Mouse (Mus musculus): ENCODE results near the gene Sys1. TPM values are rescaled to one million over a fixed set of nuclear protein-coding genes. Genes with fewer than 3 reads are reported as not detected.

Sys1 gene
- polyA plus RNA-seq, 1 experiment from 2014 or later: 64.2 TPM

DNA sequence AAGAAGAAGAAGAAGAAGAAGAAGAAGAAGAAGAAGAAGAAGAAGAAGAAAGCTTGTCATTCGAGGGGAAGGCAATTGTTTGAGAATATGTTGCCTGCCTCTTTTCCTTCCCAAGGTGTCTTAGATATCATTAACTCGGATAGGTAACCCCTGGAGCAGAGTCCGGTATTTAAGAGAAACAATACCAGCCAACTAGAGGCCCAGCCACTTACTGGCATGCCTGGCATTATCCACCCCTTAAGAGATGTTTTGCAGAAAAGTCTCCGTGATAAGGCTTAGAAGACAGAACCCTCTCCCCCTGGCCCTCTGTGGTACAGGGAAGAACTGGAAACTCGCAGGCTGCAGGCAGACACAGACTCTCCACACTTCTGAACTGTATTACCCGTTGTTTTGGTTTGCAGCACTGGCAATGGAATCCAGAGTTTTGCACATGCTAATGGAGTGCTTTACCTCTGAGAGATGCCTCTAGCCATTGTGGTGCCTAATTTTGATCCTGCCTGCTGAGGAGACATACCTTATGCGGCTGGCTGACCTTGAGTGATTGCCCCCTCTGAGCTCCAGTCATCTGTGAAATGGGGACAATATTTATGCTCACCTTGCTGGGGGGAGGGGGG lies 2.8 kb upstream of the Sys1 start:
- DNase-seq (ENCODE audit: low spot score) (no peak), ATAC-seq (ENCODE audit: insufficient read depth, low FRiP score, low TSS enrichment) (no peak)
- 73% methylated on average over 7 of the region's 7 CpGs for WGBS
- Histone ChIP-seq H3K4me1 (ENCODE audit: control insufficient read depth, insufficient read depth, low read length) (peaks cover 6% of the 10 kb centered on the region), H3K4me3 (ENCODE audit: low read depth, low read length) (no peak overlapping the region), H3K9ac (ENCODE audit: low read length) (no peak overlapping the region), H3K9me3 (ENCODE audit: control insufficient read depth, low read length) (no peaks in the 10 kb centered on the region), H3K27ac (ENCODE audit: low read depth, low read length) (no peak overlapping the region), H3K36me3 (ENCODE audit: control insufficient read depth, insufficient read depth, low read length) (no peaks in the 10 kb centered on the region), H3K27me3 (ENCODE audit: control insufficient read depth, insufficient read depth, low read length) (no peaks in the 10 kb centered on the region), H3K4me2 (ENCODE audit: low read depth) (no peak overlapping the region)

DNA sequence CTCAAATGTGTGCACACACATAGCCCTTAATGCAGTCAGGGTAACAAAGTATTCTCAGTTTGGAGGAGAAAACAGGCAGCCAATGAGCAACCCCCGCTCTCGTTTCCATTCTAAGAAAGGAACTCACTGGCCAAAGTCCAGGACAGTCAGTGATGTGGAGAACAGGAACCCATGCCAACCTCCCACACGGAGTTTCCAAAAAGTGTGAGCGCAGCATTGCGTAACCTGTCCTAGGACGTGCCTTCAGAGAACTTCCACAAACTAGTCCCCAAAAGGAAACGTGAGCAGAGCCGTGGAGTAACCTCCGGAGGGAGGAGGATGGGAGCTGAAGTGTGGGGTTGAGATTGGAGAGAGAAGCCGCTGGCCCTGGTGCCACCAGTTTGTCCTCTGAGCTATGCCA lies 1.9 kb upstream of the Sys1 start:
- Histone ChIP-seq H3K9me3 (ENCODE audit: control insufficient read depth, low read length) (no peaks in the 10 kb centered on the region), H3K9ac (ENCODE audit: low read length) (no peak overlapping the region), H3K27ac (ENCODE audit: low read depth, low read length) (no peak overlapping the region), H3K4me3 (ENCODE audit: low read depth, low read length) (no peak overlapping the region), H3K4me1 (ENCODE audit: control insufficient read depth, insufficient read depth, low read length) (peaks cover 6% of the 10 kb centered on the region), H3K4me2 (ENCODE audit: low read depth) (no peak overlapping the region), H3K36me3 (ENCODE audit: control insufficient read depth, insufficient read depth, low read length) (no peaks in the 10 kb centered on the region), H3K27me3 (ENCODE audit: control insufficient read depth, insufficient read depth, low read length) (no peaks in the 10 kb centered on the region)
- WGBS: 87% methylated on average over 10 of the region's 10 CpGs
- ATAC-seq (ENCODE audit: insufficient read depth, low FRiP score, low TSS enrichment) (no peak), DNase-seq (ENCODE audit: low spot score) (no peak)

GRCm38 (mm10) chr2:164455421-164456190 lies 1.2 kb upstream of the Sys1 start:
- Histone ChIP-seq H3K9me3 (ENCODE audit: control insufficient read depth, low read length) (no peaks in the 10 kb centered on the region), H3K36me3 (ENCODE audit: control insufficient read depth, insufficient read depth, low read length) (no peaks in the 10 kb centered on the region), H3K9ac (ENCODE audit: low read length) (no peak overlapping the region), H3K4me1 (ENCODE audit: control insufficient read depth, insufficient read depth, low read length) (peaks cover 6% of the 10 kb centered on the region), H3K4me3 (ENCODE audit: low read depth, low read length) (no peak overlapping the region), H3K4me2 (ENCODE audit: low read depth) (no peak overlapping the region), H3K27ac (ENCODE audit: low read depth, low read length) (no peak overlapping the region), H3K27me3 (ENCODE audit: control insufficient read depth, insufficient read depth, low read length) (no peaks in the 10 kb centered on the region)
- WGBS: 84% methylated on average over 6 of the region's 6 CpGs
- DNase-seq (ENCODE audit: low spot score): no peak
- no peak for ATAC-seq (ENCODE audit: insufficient read depth, low FRiP score, low TSS enrichment)

GRCm38 (mm10) chr2:164456413-164456812 lies 351 bp upstream of the Sys1 start:
- Histone ChIP-seq H3K9ac (ENCODE audit: low read length) (no peak overlapping the region), H3K27ac (ENCODE audit: low read depth, low read length) (no peak overlapping the region), H3K27me3 (ENCODE audit: control insufficient read depth, insufficient read depth, low read length) (no peaks in the 10 kb centered on the region), H3K36me3 (ENCODE audit: control insufficient read depth, insufficient read depth, low read length) (no peaks in the 10 kb centered on the region), H3K4me3 (ENCODE audit: low read depth, low read length) (no peak overlapping the region), H3K9me3 (ENCODE audit: control insufficient read depth, low read length) (no peaks in the 10 kb centered on the region), H3K4me2 (ENCODE audit: low read depth) (no peak overlapping the region), H3K4me1 (ENCODE audit: control insufficient read depth, insufficient read depth, low read length) (peaks cover 6% of the 10 kb centered on the region)
- ATAC-seq (ENCODE audit: insufficient read depth, low FRiP score, low TSS enrichment): no peak
- no peak for DNase-seq (ENCODE audit: low spot score)
- 70% methylated on average over 1 of the region's 1 CpGs for WGBS

- Histone ChIP-seq H3K4me2 (ENCODE audit: low read depth) (no peak overlapping the region), H3K36me3 (ENCODE audit: control insufficient read depth, insufficient read depth, low read length) (no peaks in the 10 kb centered on the region), H3K9me3 (ENCODE audit: control insufficient read depth, low read length) (no peaks in the 10 kb centered on the region), H3K4me3 (ENCODE audit: low read depth, low read length) (no peak overlapping the region), H3K9ac (ENCODE audit: low read length) (no peak overlapping the region), H3K4me1 (ENCODE audit: control insufficient read depth, insufficient read depth, low read length) (peaks cover 12% of the 10 kb centered on the region), H3K27me3 (ENCODE audit: control insufficient read depth, insufficient read depth, low read length) (no peaks in the 10 kb centered on the region), H3K27ac (ENCODE audit: low read depth, low read length) (no peak overlapping the region)
- WGBS: 64% methylated on average over 7 of the region's 7 CpGs
- ATAC-seq (ENCODE audit: insufficient read depth, low FRiP score, low TSS enrichment): no peak
- no peak for DNase-seq (ENCODE audit: low spot score)
Measured at GRCm38 (mm10) chr2:164457942-164458341, 1.2 kb downstream of the Sys1 start.

DNA sequence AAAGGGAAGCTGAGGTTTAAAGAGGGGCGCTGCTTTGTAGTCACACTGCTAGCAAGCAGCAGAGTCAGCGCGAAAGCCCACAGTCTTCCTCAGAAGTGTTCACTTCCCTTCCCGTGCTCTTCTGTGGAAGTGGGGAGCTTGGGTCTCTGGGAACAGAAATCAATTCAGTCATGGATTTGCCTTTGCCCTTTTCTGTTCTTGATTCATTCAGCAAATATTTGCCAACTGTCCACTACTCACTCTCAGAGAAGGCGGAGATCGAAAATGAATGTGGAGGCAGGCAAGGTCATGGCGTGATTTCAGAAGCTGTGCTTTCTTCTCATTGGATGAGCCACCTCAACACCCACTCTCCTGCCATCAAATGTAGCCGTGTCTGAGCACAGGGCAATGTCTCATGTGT lies 1.8 kb downstream of the Sys1 start:
- H3K27ac ChIP-seq (ENCODE audit: low read depth, low read length): no peak overlapping the region
- no peak overlapping the region for H3K4me2 ChIP-seq (ENCODE audit: low read depth)
- WGBS: 87% methylated on average over 8 of the region's 8 CpGs
- peaks cover 3% of the 10 kb centered on the region; the same call in 1 of the 2 replicates for H3K36me3 ChIP-seq (ENCODE audit: control insufficient read depth, insufficient read depth, low read length)
- peaks cover 12% of the 10 kb centered on the region for H3K4me1 ChIP-seq (ENCODE audit: control insufficient read depth, insufficient read depth, low read length)
- no peak overlapping the region for H3K9ac ChIP-seq (ENCODE audit: low read length)
- H3K27me3 ChIP-seq (ENCODE audit: control insufficient read depth, insufficient read depth, low read length): no peaks in the 10 kb centered on the region
- no peaks in the 10 kb centered on the region for H3K9me3 ChIP-seq (ENCODE audit: control insufficient read depth, low read length)
- ATAC-seq (ENCODE audit: insufficient read depth, low FRiP score, low TSS enrichment) (no peak), DNase-seq (ENCODE audit: low spot score) (no peak)
- H3K4me3 ChIP-seq (ENCODE audit: low read depth, low read length): no peak overlapping the region

DNA sequence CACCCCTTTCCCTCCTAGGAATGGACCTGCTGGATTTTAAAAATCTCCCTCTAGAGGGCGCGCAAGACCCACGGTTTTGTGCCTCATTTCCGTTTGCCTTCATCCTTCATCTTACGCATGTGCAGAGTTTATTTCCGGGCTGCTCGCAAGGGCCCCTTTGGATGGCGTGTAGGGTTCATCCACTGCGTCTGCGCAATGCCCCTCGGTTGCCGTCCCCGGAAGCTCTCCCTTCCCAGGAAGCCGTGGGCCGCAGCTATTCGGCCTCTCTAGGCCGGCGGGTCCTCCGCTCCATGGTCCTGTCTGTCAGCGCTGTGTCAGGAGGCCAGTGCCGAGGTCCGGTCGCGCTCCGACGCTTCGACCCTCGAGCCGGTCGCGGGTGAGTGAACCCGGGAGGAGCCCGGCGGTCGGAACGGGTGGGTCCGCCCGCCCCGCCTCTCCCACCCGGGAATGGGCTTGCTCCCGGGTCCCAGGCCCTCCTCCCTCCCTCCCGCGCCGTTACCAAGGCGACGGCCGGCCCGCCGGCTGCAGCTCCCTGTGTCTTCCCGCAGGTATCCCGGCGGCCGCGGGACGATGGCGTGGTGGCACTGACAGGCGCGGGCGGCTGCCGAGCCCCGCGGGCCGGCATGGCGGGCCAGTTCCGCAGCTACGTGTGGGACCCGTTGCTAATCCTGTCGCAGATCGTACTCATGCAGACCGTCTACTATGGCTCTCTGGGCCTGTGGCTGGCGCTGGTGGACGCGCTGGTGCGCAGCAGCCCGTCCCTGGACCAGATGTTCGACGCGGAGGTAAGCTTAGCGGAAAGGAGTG lies 4.2 kb downstream of the Sys1 start, which contains the start of gene Gm20458:
Gene Gm20458 (plus strand): TSS at position 223 of the 807 bp plus-strand sequence.
- Histone ChIP-seq H3K4me1 (ENCODE audit: control insufficient read depth, insufficient read depth, low read length) (peaks cover 12% of the 10 kb centered on the region), H3K4me3 (ENCODE audit: low read depth, low read length) (peak within 1 kb of the TSS; percentile 89), H3K9me3 (ENCODE audit: control insufficient read depth, low read length) (no peaks in the 10 kb centered on the region), H3K36me3 (ENCODE audit: control insufficient read depth, insufficient read depth, low read length) (peaks cover 3% of the 10 kb centered on the region; the same call in 1 of the 2 replicates), H3K27ac (ENCODE audit: low read depth, low read length) (peak within 1 kb of the TSS; percentile 82), H3K9ac (ENCODE audit: low read length) (peak within 1 kb of the TSS; percentile 76), H3K4me2 (ENCODE audit: low read depth) (peak within 1 kb of the TSS; percentile 68), H3K27me3 (ENCODE audit: control insufficient read depth, insufficient read depth, low read length) (no peaks in the 10 kb centered on the region)
- ATAC-seq (ENCODE audit: insufficient read depth, low FRiP score, low TSS enrichment) (peak; percentile 96), DNase-seq (ENCODE audit: low spot score) (peak; percentile 95)
- under 1% methylated on average over 68 of the region's 79 CpGs for WGBS

- no peak for DNase-seq (ENCODE audit: low spot score)
- Histone ChIP-seq H3K4me2 (ENCODE audit: low read depth) (no peak overlapping the region), H3K4me3 (ENCODE audit: low read depth, low read length) (no peak overlapping the region), H3K36me3 (ENCODE audit: control insufficient read depth, insufficient read depth, low read length) (peaks cover 6% of the 10 kb centered on the region; the same call in 1 of the 2 replicates), H3K4me1 (ENCODE audit: control insufficient read depth, insufficient read depth, low read length) (peaks cover 6% of the 10 kb centered on the region), H3K9ac (ENCODE audit: low read length) (no peak overlapping the region), H3K27me3 (ENCODE audit: control insufficient read depth, insufficient read depth, low read length) (no peaks in the 10 kb centered on the region), H3K9me3 (ENCODE audit: control insufficient read depth, low read length) (no peaks in the 10 kb centered on the region), H3K27ac (ENCODE audit: low read depth, low read length) (no peak overlapping the region)
- no peak for ATAC-seq (ENCODE audit: insufficient read depth, low FRiP score, low TSS enrichment)
Measured at GRCm38 (mm10) chr2:164465161-164465560, 8.4 kb downstream of the Sys1 start.
